Mouse (Mus musculus) lung, postnatal 0 days (tissue): ENCODE results near the gene Meox1.

ENCODE experiments used
- CTCF ChIP-seq: IDR thresholded peaks from 2 replicates; pipeline ENCODE4 v1.5.1; 2016; ENCODE audit warnings: antibody characterized with exemption, mild to moderate bottlenecking
- EP300 ChIP-seq: IDR thresholded peaks from 2 replicates; pipeline ENCODE4 v1.6.1; 2016; ENCODE audit warnings: antibody characterized with exemption, mild to moderate bottlenecking, control low read depth

- TF ChIP-seq CTCF (no peak), EP300 (no peak)
Measured at GRCm38 (mm10) chr11:101894204-101894603, at the start of gene Meox1.
